Mouse (Mus musculus) heart, postnatal 0 days (tissue): Measurements from ENCODE around the gene Apobec2. TPM values are rescaled to one million over a fixed set of nuclear protein-coding genes. Genes with fewer than 3 reads are reported as not detected.

Experiments
- ATAC-seq: fragments of 200-750 bp; cut with Nextera tagmentation; 2 replicates; pipeline ENCODE4 v1.8.0; 2017; ENCODE audit warnings: low read depth, moderate number of reproducible peaks, moderate library complexity; ENCODE audit not compliant: insufficient read depth
- DNase-seq: peaks from one replicate; pipeline ENCODE4 v3.0.0-alpha.2; 2016; ENCODE audit warnings: low spot score
- H3K27ac ChIP-seq: fragments of 300-500 bp; sonication (generic); 2 replicates; pipeline ENCODE4 v1.5.1; 2014; ENCODE audit warnings: low read depth, mild to moderate bottlenecking
- H3K27me3 ChIP-seq: fragments of 300-500 bp; sonication (generic); 2 replicates; pipeline ENCODE4 v1.6.1; 2014; ENCODE audit warnings: low read length, mixed read lengths; ENCODE audit not compliant: control insufficient read depth, insufficient read depth
- H3K36me3 ChIP-seq: fragments of 300-500 bp; sonication (generic); replicated peaks from 2 replicates; pipeline ENCODE4 v1.6.1; 2014; ENCODE audit warnings: low read length, mixed read lengths; ENCODE audit not compliant: control insufficient read depth, insufficient read depth
- H3K4me1 ChIP-seq: fragments of 300-500 bp; sonication (generic); 2 replicates; pipeline ENCODE4 v1.6.1; 2014; ENCODE audit warnings: antibody characterized with exemption; ENCODE audit not compliant: control insufficient read depth, insufficient read depth
- H3K4me2 ChIP-seq: fragments of 300-500 bp; sonication (generic); 2 replicates; pipeline ENCODE4 v1.6.1; 2014; ENCODE audit warnings: low read depth, mild to moderate bottlenecking, low read length, moderate library complexity
- H3K4me3 ChIP-seq: fragments of 300-500 bp; sonication (generic); 2 replicates; pipeline ENCODE4 v1.5.1; 2014; ENCODE audit warnings: low read depth, low read length
- H3K9ac ChIP-seq: fragments of 300-500 bp; sonication (generic); replicated peaks from 2 replicates; pipeline ENCODE4 v1.6.1; 2014; ENCODE audit warnings: low read depth, low read length, mixed read lengths
- H3K9me3 ChIP-seq: fragments of 300-500 bp; sonication (generic); replicated peaks from 2 replicates; pipeline ENCODE4 v1.6.1; 2016; ENCODE audit warnings: low read length; ENCODE audit not compliant: control insufficient read depth
- CTCF ChIP-seq: IDR thresholded peaks from 2 replicates; pipeline ENCODE4 v1.5.1; 2016; ENCODE audit warnings: antibody characterized with exemption, control low read depth, low read depth
- EP300 ChIP-seq: IDR thresholded peaks from 2 replicates; pipeline ENCODE4 v1.6.1; 2016; ENCODE audit warnings: antibody characterized with exemption, low read depth
- WGBS: fragments of 180-500 bp; shearing (Covaris S2); extraction: QIAGEN DNeasy Blood & Tissue Kit; methylation state at CpG from one replicate; pipeline ENCODE4 v1.1.7; 2014; 5-methylcytosine and 5-hydroxymethylcytosine counted together
- polyA plus RNA-seq: library from polyadenylated mRNA; unstranded; fragments of >200 nt; fragmentation: Nextera tagmentation; extraction: Ambion mirVana; gene quantifications from 2 replicates; pipeline ENCODE4 v1.2.1, GENCODE M21; 2015
- total RNA-seq: library from RNA; depleted of rRNA; stranded (reverse); fragments of >200 nt; gene quantifications from 2 replicates; pipeline ENCODE4 v1.2.3, GENCODE M21; 2014; ENCODE audit warnings: low replicate concordance

The Apobec2 gene
- total and polyA plus RNA-seq, 2 experiments from 2014 or later = 265 to 325 TPM

- Histone ChIP-seq H3K9ac (peak overlapping the region; percentile 63), H3K4me1 (peaks cover 23% of the 10 kb centered on the region), H3K36me3 (peaks cover 29% of the 10 kb centered on the region), H3K4me3 (peak overlapping the region; percentile 87), H3K9me3 (no peaks in the 10 kb centered on the region), H3K27ac (peak overlapping the region; percentile 99; the same call in 1 of the 2 replicates), H3K4me2 (peak overlapping the region; percentile 76), H3K27me3 (no peaks in the 10 kb centered on the region)
- DNase-seq (no peak), ATAC-seq (no peak)
- 41% methylated on average over 8 of the region's 8 CpGs for WGBS
- no peak for TF ChIP-seq CTCF
- no peak for TF ChIP-seq EP300
Measured at GRCm38 (mm10) chr17:48411241-48411640, 21.5 kb downstream of the Apobec2 start.

GRCm38 (mm10) chr17:48410299-48410785 lies 22.4 kb downstream of the Apobec2 start:
- no peak for TF ChIP-seq CTCF
- no peak for TF ChIP-seq EP300
- Histone ChIP-seq H3K36me3 (peaks cover 21% of the 10 kb centered on the region; the same call in 1 of the 2 replicates), H3K4me3 (peak overlapping the region; percentile 87), H3K4me1 (peaks cover 31% of the 10 kb centered on the region), H3K9ac (peak overlapping the region; percentile 63), H3K27me3 (no peaks in the 10 kb centered on the region), H3K4me2 (peak overlapping the region; percentile 76), H3K27ac (peak overlapping the region; percentile 99), H3K9me3 (no peaks in the 10 kb centered on the region)
- WGBS = under 1% methylated on average over 13 of the region's 13 CpGs
- ATAC-seq = no peak
- no peak for DNase-seq

GRCm38 (mm10) chr17:48409380-48410298 lies 23.1 kb downstream of the Apobec2 start, which contains the start of the genes Nfya and Oard1:
Nfya (minus strand) TSS chr17:48409906.
Oard1 (plus strand) TSS chr17:48410014.
- ATAC-seq (peak; percentile 91), DNase-seq (peak; percentile 99)
- no peaks in the 10 kb centered on the region for H3K9me3 ChIP-seq
- peak within 1 kb of the TSS; percentile 87 for H3K4me3 ChIP-seq
- peaks cover 31% of the 10 kb centered on the region for H3K4me1 ChIP-seq
- 0 out of 2 replicates have a peak, but pooled peaks have one; percentile 3 for TF ChIP-seq CTCF
- TF ChIP-seq EP300 = peak; percentile 67
- WGBS = under 1% methylated on average over 84 of the region's 84 CpGs
- H3K27ac ChIP-seq = peak within 1 kb of the TSS; percentile 99
- no peaks in the 10 kb centered on the region for H3K27me3 ChIP-seq
- peak within 1 kb of the TSS; percentile 96 for H3K9ac ChIP-seq
- H3K4me2 ChIP-seq = peak within 1 kb of the TSS; percentile 78
- H3K36me3 ChIP-seq = peaks cover 14% of the 10 kb centered on the region; the same call in 1 of the 2 replicates

GRCm38 (mm10) chr17:48408526-48409291 lies 24.0 kb downstream of the Apobec2 start:
- ATAC-seq (peak; percentile 28), DNase-seq (peak; percentile 71)
- Histone ChIP-seq H3K36me3 (0 out of 2 replicates have a peak, but pooled peaks cover 6% of the 10 kb centered on the region), H3K4me1 (peaks cover 31% of the 10 kb centered on the region), H3K9me3 (no peaks in the 10 kb centered on the region), H3K27ac (peak overlapping the region; percentile 99), H3K9ac (peak overlapping the region; percentile 96), H3K4me3 (peak overlapping the region; percentile 87), H3K27me3 (no peaks in the 10 kb centered on the region), H3K4me2 (peak overlapping the region; percentile 78)
- WGBS = under 1% methylated on average over 46 of the region's 47 CpGs
- no peak for TF ChIP-seq CTCF

- H3K9ac ChIP-seq = peak overlapping the region; percentile 96
- no peak for DNase-seq
- peak overlapping the region; percentile 78 for H3K4me2 ChIP-seq
- peak overlapping the region; percentile 99 for H3K27ac ChIP-seq
- no peak for TF ChIP-seq CTCF
- TF ChIP-seq EP300 = no peak
- ATAC-seq = no peak
- H3K4me1 ChIP-seq = peaks cover 31% of the 10 kb centered on the region
- no peaks in the 10 kb centered on the region for H3K9me3 ChIP-seq
- 4% methylated on average over 8 of the region's 8 CpGs for WGBS
- H3K4me3 ChIP-seq = peak overlapping the region; percentile 87
- H3K27me3 ChIP-seq = no peaks in the 10 kb centered on the region
- H3K36me3 ChIP-seq = 0 out of 2 replicates have a peak, but pooled peaks cover 3% of the 10 kb centered on the region
Measured at GRCm38 (mm10) chr17:48407910-48408525, 24.7 kb downstream of the Apobec2 start.
